Mouse (Mus musculus) lung, adult 18-20 months (tissue): ENCODE measurements around the gene Cadm4.
A peak's percentile ranks its signal among the peaks of the same experiment; 100 is the strongest.

Experiments
- DNase-seq, 2 experiments: peaks; one replicate each; pipeline ENCODE4 v3.0.0; 2022; ENCODE audit warnings: mixed read lengths in 2 of 2

Gene Cadm4

DNA sequence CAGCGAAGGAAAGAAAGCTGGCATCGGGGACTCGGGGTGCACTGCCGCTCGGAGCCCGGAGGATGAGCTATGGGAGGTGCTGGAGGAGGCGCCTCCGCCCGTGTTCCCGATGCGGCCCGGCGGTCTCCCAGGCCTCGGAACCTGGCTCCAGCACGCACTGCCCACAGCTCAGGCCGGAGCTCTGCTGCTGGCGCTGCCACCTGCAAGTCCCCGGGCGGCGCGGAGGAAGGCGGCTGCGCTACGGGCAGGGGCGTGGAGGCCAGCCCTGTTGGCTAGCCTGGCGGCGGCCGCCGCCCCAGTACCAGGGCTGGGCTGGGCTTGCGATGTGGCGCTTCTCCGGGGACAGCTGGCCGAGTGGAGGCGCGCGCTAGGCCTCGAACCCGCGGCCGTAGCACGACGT, 52.0 kb downstream of the Cadm4 start:
- DNase-seq: no peak

DNA sequence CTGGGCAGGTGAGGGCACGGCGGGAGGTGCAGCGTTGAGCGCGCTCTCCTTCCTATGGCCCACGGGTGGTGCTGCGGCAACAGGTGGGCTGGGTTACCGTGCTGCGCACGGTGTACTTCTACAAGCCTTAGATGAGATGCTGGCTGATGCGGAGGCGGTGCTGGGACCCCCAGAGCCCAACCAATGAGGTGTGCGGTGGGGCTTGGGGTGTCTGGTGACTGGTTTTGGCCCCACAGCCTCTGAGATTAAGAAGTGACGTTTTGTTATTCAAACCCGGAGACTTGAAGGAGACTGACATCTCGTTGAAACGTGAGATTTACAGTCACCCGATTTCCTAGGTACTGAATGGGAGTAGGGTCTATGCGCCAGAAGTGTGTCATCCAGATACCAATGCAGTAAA, 52.5 kb downstream of the Cadm4 start:
- no peak for DNase-seq

DNA sequence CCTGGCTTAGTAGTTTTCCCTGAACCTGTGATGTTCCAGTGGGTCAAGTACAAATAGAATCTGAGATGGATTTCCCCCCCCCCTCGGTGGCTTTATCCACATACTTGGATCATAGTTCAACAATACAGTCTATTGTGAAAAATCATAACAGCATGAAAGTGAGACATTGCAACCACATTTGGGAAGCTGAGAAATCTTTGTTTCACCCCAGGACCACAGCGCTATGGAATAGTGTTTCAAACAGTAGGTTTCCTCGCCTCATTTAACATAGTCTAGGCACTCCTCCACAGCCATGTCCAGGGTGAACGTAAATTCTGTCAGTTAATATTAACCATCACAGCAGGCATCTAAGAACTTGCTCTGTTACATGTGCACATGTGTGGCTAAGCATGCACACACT, 55.3 kb downstream of the Cadm4 start:
- DNase-seq: no peak

- DNase-seq: no peak
Observed at GRCm38 (mm10) chr7:24537591-24537990, 55.8 kb downstream of the Cadm4 start.

DNA sequence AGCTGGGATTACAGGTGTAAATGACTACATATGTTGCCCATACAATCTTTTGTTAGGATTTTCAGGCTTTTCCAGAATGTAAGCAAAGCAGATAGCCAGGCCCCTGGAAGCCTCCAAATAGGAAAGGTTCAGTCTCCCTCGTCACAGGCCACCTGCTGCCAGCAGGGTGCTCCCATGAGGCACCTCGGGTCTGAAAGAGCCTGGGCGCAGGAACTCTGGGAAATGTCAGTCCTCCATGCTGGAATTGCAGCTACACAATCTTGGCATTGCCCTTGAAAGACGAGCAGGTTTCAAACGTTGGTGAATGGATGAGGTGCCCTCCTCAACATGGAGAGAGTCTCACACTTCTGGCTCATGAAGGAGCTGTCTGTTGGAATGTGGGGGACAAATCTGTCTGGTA, 56.3 kb downstream of the Cadm4 start:
- DNase-seq: no peak

GRCm38 (mm10) chr7:24538701-24539100, 56.9 kb downstream of the Cadm4 start:
- DNase-seq: no peak

DNA sequence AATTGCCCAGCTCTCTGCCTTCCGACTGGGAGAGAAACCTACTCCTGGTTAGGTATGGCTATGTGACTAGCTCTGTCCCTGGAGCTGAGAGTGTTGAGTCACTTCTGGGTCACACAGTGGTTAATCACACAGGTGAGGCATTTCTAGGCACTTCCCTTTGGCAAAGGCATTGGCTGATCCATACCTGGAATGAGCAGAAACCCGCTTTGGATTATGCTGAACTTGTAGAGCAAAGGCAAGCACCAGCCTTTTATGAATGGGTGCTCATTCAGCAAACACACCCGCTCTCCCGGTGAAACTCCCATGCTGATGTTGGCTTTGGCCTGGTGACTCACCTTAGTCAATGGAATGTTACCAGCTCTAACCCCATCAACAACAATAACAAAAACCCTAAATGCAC, 57.9 kb downstream of the Cadm4 start:
- peak in 1 of 2 experiments; percentile 24 for DNase-seq

DNA sequence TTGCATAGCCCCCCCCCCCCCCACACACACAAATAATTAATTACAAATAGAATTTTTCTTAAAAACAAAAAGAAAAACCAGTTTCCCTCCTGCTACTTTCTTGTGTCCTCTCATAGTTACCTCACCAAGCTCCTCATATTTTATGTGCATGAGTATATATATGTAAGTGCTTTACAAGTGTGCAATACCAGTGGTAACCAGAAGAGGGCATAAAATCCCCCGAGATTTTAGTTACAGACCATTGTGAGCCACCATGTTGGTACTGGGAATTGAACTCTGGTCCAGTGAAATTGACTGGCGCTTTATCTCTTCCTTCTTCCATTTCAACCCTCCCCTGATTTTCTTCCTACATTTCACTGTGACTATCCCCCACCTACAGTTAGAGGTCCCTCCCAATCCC, 62.7 kb downstream of the Cadm4 start:
- DNase-seq: no peak

DNA sequence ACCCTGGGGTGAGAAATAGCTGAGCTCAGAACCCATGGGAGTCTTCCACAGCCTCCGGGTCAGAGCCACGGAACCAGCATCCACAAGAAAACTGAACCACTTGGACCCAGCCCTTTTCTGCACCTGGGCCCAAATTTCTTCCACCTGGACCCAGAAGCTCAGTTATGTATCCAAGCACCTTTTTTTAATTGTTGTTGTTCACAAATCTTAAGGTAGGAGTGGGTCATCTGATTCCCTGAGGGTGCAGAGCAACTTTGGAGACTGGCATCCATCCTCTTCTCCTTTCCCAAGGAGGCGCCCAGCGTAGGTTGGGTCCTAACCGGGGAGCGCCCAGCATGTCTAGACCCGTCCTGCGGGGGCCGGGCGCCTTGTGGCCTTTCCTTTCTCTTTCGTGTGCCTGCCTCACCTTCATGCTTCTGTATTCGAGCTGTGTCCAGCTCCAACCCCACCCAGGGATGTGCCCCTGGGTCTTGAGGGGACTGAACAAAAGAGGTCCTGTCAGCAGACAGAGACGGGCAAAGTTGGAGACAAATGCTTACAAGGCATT, 64.3 kb downstream of the Cadm4 start, which contains the start of the genes Pinlyp and Xrcc1:
TSS of gene Pinlyp (minus strand) at position 51 of the 547 bp plus-strand sequence.
TSS of gene Xrcc1 (plus strand) at position 222 of the 547 bp plus-strand sequence.
- DNase-seq: no peak

DNA sequence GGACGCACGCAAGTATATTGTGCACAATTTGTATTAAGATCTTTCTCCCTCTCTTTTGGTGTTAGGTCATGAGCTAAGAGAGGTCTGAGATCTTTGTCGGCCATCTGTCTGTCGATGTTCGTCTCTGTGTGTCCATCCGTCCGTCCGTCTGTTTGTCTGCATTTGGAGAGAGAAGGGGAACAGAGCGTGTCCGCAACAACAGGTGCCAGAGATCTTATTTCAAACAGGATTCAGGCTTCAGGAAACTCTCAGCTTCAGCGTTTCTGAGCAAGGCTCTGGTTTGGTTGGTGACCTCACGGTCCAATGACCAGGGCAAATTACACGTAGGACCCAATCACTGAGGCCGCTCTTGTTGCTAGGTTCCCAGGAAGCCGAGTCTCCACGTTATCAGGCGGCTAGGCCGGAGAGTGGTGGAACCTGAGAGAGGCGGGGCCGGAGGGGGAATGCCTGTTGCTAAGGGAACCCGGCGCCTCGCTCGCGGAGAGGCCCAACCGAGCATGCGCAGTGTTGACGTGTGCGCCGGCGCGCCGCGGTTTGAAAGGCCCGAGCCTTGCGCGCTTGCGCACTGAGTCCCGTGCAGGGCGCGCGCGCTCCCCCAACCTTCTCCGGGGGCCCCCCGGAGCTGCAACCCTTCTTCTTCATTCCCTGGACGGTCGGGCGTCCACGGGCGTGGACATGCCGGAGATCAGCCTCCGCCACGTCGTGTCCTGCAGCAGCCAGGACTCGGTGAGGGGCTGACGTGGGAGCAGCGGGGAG, 65.0 kb downstream of the Cadm4 start:
- DNase-seq: peak; percentile 99 to 100

DNA sequence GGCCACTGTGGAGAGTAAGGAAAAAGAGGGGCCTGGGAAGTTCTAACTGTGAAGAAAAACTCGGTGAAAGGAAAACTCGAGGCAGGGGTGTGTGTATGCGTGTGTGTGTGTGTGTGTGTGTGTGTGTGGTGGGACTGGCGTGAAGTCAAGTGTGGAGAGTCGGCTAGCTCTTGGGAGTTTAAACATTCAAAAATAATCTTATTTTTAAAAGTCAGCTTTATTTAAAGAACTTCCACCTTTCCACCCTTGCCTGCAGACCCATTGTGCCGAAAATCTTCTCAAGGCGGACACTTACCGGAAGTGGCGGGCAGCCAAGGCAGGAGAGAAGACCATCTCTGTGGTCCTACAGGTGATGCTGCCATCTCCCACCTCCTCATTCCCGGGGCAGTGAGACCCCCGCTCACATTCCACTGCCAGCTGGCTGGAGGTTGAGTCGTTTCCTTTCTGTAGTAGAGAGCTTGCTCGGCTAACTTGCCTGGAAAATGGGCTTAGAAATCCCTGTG, 65.8 kb downstream of the Cadm4 start:
- DNase-seq: no peak

GRCm38 (mm10) chr7:24551985-24552759, 70.3 kb downstream of the Cadm4 start:
- peak; percentile 29 to 59 for DNase-seq
